Mouse (Mus musculus) bone marrow, adult 2 months (tissue): ENCODE results near the gene Ell3.
A peak's percentile ranks its signal among the peaks of the same experiment; 100 is the strongest.

Experiments used
- CTCF ChIP-seq: fragments of 200-500 bp; IDR thresholded peaks from 2 replicates; pipeline ENCODE4 v1.5.1; 2011; ENCODE audit warnings: low read length, control low read depth; ENCODE audit not compliant: control insufficient read depth, insufficient read depth
- POLR2A ChIP-seq: fragments of 200-500 bp; IDR thresholded peaks from 2 replicates; pipeline ENCODE4 v1.6.1; 2011; ENCODE audit warnings: low read depth, mild to moderate bottlenecking, control low read depth, low read length, borderline replicate concordance; ENCODE audit not compliant: control insufficient read depth

DNA sequence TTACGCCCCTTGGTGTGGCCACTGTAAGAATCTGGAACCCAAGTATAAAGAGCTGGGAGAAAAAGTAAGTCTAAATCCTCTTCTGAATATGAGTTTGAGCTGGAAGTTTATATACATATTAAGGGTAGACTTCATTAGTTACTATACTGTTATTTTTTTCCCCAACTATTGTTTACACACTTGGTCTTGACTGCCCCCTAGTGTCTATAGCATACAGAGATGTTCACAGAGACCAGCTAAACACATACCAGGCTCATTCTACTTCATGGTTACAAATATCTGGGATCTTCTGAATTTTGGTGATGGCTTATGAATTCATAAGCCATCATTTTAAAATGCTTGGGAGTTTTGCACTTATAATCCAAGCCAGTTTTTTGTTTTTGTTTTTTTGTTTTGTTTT is 9.2 kb downstream of the Ell3 start:
- TF ChIP-seq CTCF (0 out of 2 replicates have a peak, but pooled peaks have one; percentile 17), POLR2A (no peak)
